Mouse (Mus musculus) inflammation-experienced regulatory T-cells, adult 16 weeks (primary cell): ENCODE measurements around the gene Tbc1d22b. TPM values are rescaled to one million over a fixed set of nuclear protein-coding genes. Genes with fewer than 3 reads are reported as not detected.

Experiments used
- polyA plus RNA-seq: library from polyadenylated mRNA; unstranded; fragments of 100-300 nt; shearing (Covaris generic); gene quantifications from one replicate; pipeline ENCODE4 v1.2.1, GENCODE M21; 2017

Gene Tbc1d22b
- 33.6 TPM for polyA plus RNA-seq

GRCm38 (mm10) chr17:29549543-29550428, at the start of gene Tbc1d22b, which contains the start of gene Gm17657:
TSS of gene Tbc1d22b (plus strand) at chr17:29549785.
TSS of gene Gm17657 (minus strand) at chr17:29549638.

GRCm38 (mm10) chr17:29552162-29552732, 2.7 kb downstream of the Tbc1d22b start, which contains the start of gene Tmem217:
TSS of gene Tmem217 (minus strand) at chr17:29552385.

GRCm38 (mm10) chr17:29614115-29615023, 64.8 kb downstream of the Tbc1d22b start, which contains the start of the genes Rnf8 and Gm28043:
TSS of gene Rnf8 (plus strand) at chr17:29614790.
TSS of gene Gm28043 (plus strand) at chr17:29614876.

Other genes with a start within 250 kb of the Tbc1d22b start
- gene Pi16, start 232.1 kb upstream of the Tbc1d22b start, polyA plus RNA-seq: not detected
- gene Mtch1, start 201.9 kb upstream of the Tbc1d22b start, polyA plus RNA-seq: 4.8 TPM
- gene Fgd2, start 188.9 kb upstream of the Tbc1d22b start, polyA plus RNA-seq: 3.1 TPM
- 34.1 TPM for gene Pim1, start 59.0 kb upstream of the Tbc1d22b start, polyA plus RNA-seq
- gene Gm17657, start 147 bp upstream of the Tbc1d22b start, polyA plus RNA-seq: not detected
- 5.2 TPM for gene Tmem217, start 2.6 kb downstream of the Tbc1d22b start, polyA plus RNA-seq
- 61.8 TPM for gene Rnf8, start 65.0 kb downstream of the Tbc1d22b start, polyA plus RNA-seq
- 6.4 TPM for gene Gm28043, start 65.1 kb downstream of the Tbc1d22b start, polyA plus RNA-seq
- gene Cmtr1, start 110.8 kb downstream of the Tbc1d22b start, polyA plus RNA-seq: 302 TPM
- gene Ccdc167, start 167.3 kb downstream of the Tbc1d22b start, polyA plus RNA-seq: 11.7 TPM